Mouse (Mus musculus): ENCODE results near the gene Rabgap1l.

GRCm38 (mm10) chr1:160290242-160290641 lies 502.8 kb downstream of the Rabgap1l start:
- TF ChIP-seq POLR2A (IDR thresholded peaks at IDR 0.05; ENCODE audit: borderline replicate concordance, extremely low read depth, low read depth, low read length) = no peak
- TF ChIP-seq CTCF (IDR thresholded peaks at IDR 0.05; ENCODE audit: insufficient read depth, low read length) = no peak
